Mouse (Mus musculus) liver, postnatal 0 days (tissue): ENCODE data around the gene Rps11.

Experiments
- CTCF ChIP-seq: sonication (generic); IDR thresholded peaks from 2 replicates; pipeline ENCODE4 v1.5.1; 2016; ENCODE audit warnings: antibody characterized with exemption, low read depth
- EP300 ChIP-seq: IDR thresholded peaks from 2 replicates; pipeline ENCODE4 v1.6.1; 2016; ENCODE audit warnings: antibody characterized with exemption, low read depth, mild to moderate bottlenecking

DNA sequence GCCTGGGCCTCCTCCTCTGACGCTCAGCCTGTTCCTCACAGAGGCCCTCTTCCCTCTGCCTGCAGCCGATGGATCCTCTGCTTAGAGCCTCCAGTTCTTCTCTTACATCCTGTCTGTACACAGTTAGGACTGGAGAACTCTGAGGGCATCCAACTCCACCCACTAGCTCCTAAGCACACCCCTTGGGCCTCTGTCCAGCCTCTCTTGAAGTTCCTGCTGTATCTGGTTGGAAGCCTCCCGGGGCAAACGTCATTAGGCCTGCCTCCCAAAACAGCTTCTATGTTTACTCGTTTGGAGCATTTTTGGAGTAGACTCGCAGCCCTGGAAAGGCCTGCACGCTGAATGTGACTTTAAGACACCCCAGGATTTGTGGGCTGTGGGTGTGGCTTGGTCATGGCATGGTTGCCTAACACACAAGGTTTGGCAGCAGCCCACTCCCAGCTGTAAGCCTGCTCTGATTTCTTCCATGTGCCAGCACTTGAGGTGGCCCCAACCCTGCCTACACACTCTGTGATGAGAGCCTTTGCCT lies 20.5 kb downstream of the Rps11 start, which contains the start of gene Fcgrt:
- TF ChIP-seq CTCF (no peak), EP300 (no peak)
